Mouse (Mus musculus) testis, adult 2 months (tissue): ENCODE measurements at regions not wholly inside any gene's neighbourhood (a gene's known extent, or its start where the extent isn't known, plus 50 kb on each side); places are given as distances from the start of the nearest gene placed in this dataset.

ENCODE experiments used
- H3K27ac ChIP-seq: fragments of 200-500 bp; 2 replicates; pipeline ENCODE4 v1.5.1; 2012; ENCODE audit warnings: low read depth, low read length; ENCODE audit not compliant: control insufficient read depth, insufficient read depth
- H3K27me3 ChIP-seq: fragments of 200-500 bp; 2 replicates; pipeline ENCODE4 v1.6.1; 2012; ENCODE audit warnings: mild to moderate bottlenecking, low read length, moderate library complexity; ENCODE audit not compliant: control insufficient read depth, insufficient read depth
- H3K36me3 ChIP-seq: fragments of 200-500 bp; 2 replicates; pipeline ENCODE4 v1.6.1; 2012; ENCODE audit warnings: mild to moderate bottlenecking, low read length; ENCODE audit not compliant: control insufficient read depth, insufficient read depth
- H3K4me1 ChIP-seq: fragments of 200-500 bp; 2 replicates; pipeline ENCODE4 v1.6.1; 2012; ENCODE audit warnings: low read length; ENCODE audit not compliant: control insufficient read depth, insufficient read depth
- H3K4me3 ChIP-seq: fragments of 200-500 bp; 2 replicates; pipeline ENCODE4 v1.5.1; 2012; ENCODE audit warnings: low read depth, mild to moderate bottlenecking, low read length, moderate library complexity, mixed read lengths; ENCODE audit not compliant: control insufficient read depth
- CTCF ChIP-seq: fragments of 200-500 bp; IDR thresholded peaks from 2 replicates; pipeline ENCODE4 v1.5.1; 2012; ENCODE audit warnings: low read depth, mild to moderate bottlenecking, inconsistent platforms, low read length, moderate library complexity; ENCODE audit not compliant: control insufficient read depth, insufficient read depth, insufficient replicate concordance
- POLR2A ChIP-seq: fragments of 200-500 bp; IDR thresholded peaks from 2 replicates; pipeline ENCODE4 v1.6.1; 2012; ENCODE audit warnings: low read depth, mild to moderate bottlenecking, inconsistent platforms, low read length, moderate library complexity; ENCODE audit not compliant: control insufficient read depth

DNA sequence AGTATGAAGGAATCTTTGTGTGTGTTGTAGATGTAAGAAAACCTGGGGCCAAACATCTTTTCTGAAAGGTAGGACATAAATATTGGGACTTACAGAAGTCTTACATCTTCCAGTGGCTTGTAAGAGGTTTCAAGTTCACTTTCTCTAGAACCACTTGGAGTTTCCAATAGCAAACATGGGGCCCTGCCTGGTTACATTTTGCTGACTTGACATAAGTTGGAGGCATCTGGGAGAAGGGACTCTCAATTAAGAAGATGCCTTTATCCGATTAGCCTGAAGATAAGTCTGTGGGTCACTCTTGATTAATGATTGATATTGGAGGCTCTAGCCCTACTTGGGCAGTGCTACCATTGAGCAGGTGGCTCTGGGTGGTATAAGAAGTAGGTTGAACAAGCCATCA lies 162.9 kb upstream of the Cdh6 start:
- H3K27me3 ChIP-seq = no peaks in the 10 kb centered on the region
- H3K4me3 ChIP-seq = no peak overlapping the region
- H3K4me1 ChIP-seq = no peaks in the 10 kb centered on the region
- no peaks in the 10 kb centered on the region for H3K36me3 ChIP-seq
- TF ChIP-seq CTCF = no peak
- TF ChIP-seq POLR2A = no peak
- no peak overlapping the region for H3K27ac ChIP-seq

DNA sequence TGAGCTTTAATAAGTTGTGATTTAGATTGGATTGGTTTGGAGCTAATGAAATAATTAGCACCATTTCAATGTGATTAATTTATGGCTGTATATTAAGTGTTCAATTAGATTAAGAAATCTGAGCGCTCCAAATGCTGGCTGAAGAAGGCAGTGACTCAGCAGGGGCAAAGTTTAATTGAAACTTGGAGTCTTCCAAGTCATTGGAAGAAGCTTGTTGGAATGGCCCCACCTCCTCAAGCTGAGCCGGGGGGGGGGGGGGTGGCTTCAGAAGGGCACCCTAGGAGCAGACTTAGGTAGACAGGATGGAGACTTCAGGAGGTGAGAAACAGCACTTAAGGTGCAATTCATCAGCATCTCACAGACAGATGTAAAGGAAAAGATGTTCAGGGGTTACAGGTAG lies 151.0 kb upstream of the Cdh6 start:
- Histone ChIP-seq H3K4me3 (no peak overlapping the region), H3K4me1 (no peaks in the 10 kb centered on the region), H3K36me3 (no peaks in the 10 kb centered on the region), H3K27me3 (no peaks in the 10 kb centered on the region), H3K27ac (no peak overlapping the region)
- TF ChIP-seq CTCF (no peak), POLR2A (no peak)

DNA sequence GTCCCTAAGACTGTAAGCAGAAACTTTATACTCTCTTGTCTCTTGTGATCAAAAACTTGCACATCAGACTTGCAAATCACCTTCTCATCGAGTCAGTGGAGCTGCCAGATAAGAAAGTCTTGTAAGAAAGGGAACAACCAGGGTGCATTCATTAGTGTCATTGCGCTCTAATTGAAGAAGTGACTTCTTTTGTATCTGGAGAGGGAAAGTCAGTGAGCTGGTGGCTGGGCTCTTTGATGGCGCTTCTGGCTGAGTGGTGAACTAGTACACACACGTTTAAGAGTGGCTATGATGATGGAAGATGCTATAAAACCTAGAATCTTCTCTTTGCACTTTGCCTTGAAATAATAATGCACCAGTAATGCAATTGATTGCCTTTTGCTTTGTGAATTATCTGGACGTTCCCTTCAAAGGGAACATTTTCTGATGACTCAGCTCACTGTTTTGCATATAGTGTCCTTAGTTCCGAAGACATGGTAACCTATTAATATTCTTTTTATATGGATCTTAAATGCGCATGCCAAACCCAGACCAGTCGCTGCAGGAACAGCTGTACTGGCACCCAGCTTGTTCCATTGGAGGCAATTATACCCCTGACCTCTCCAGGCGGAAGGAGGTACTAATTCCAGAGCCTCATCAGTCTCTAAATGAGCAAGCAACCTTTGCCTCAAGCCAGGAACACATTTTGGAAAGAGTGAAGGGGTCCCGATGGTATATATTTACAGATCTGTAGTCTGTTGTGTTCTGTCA lies 147.3 kb upstream of the Cdh6 start:
- Histone ChIP-seq H3K4me1 (no peaks in the 10 kb centered on the region), H3K27me3 (no peaks in the 10 kb centered on the region), H3K36me3 (no peaks in the 10 kb centered on the region), H3K4me3 (no peak overlapping the region), H3K27ac (no peak overlapping the region)
- no peak for TF ChIP-seq CTCF
- TF ChIP-seq POLR2A = no peak

DNA sequence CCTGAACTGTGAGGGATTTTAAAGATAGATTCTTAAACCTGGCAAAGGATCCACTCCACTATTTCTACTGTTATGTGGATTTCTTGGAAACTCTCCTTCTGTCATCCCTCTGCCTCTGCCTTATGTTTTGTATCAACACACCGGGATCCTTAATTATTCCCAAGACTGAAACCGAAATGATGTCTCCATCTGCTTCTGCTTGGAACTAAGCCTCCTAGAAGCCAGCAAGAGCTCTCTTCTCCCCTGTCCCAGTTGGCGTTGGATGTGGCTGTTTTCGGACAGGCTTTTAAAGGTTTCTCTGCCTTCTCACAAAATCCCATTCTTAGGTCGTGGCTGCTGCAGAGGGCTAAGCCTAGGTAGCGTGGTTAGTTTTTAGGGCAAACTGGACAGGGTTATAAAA lies 131.1 kb upstream of the Cdh6 start:
- no peaks in the 10 kb centered on the region for H3K4me1 ChIP-seq
- H3K27ac ChIP-seq = no peak overlapping the region
- H3K36me3 ChIP-seq = no peaks in the 10 kb centered on the region
- no peak overlapping the region for H3K4me3 ChIP-seq
- no peaks in the 10 kb centered on the region for H3K27me3 ChIP-seq
- TF ChIP-seq CTCF (no peak), POLR2A (no peak)

DNA sequence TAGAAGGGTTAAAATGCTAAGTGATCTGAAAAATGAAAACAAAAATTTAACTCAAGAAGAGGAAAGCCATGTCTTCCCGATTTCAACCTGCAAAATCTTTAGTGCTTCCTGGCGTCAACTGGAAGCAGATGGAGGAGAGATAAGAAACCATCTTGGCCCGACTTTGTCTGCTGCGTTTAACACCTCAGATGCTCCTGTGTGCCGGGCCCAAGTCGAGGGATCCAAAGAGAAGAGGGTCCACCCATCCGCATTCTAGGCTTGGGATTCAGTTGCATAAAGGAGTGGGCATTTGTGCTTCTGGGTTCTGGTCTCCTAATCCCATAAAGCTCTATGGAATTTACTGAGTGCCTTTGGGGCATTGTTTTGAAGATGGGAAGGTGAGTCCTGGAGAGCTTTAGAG lies 130.0 kb upstream of the Cdh6 start:
- Histone ChIP-seq H3K4me1 (no peaks in the 10 kb centered on the region), H3K36me3 (no peaks in the 10 kb centered on the region), H3K27me3 (no peaks in the 10 kb centered on the region), H3K4me3 (no peak overlapping the region), H3K27ac (no peak overlapping the region)
- no peak for TF ChIP-seq CTCF
- TF ChIP-seq POLR2A = no peak

DNA sequence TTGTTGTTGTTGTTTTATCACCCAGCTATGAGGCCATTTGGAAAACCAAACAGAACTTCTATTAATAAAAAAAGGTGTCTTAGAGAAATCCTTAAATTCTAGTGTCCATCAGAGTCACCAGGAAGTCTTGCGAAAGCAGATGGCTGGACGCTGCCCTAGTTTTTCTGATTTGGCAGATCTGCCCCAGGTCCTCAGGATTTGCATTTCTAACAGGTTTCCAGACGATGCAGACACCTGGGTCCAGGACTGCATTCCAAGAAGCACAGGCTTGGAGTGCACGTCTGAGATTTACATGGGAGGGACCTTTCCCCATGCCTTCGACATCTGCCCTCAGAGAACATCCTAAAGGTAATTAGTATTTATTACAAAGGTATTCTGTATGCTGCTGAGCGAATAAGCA lies 129.2 kb upstream of the Cdh6 start:
- no peaks in the 10 kb centered on the region for H3K27me3 ChIP-seq
- no peak overlapping the region for H3K27ac ChIP-seq
- H3K4me3 ChIP-seq = no peak overlapping the region
- TF ChIP-seq CTCF (no peak), POLR2A (no peak)
- H3K36me3 ChIP-seq = no peaks in the 10 kb centered on the region
- no peaks in the 10 kb centered on the region for H3K4me1 ChIP-seq

DNA sequence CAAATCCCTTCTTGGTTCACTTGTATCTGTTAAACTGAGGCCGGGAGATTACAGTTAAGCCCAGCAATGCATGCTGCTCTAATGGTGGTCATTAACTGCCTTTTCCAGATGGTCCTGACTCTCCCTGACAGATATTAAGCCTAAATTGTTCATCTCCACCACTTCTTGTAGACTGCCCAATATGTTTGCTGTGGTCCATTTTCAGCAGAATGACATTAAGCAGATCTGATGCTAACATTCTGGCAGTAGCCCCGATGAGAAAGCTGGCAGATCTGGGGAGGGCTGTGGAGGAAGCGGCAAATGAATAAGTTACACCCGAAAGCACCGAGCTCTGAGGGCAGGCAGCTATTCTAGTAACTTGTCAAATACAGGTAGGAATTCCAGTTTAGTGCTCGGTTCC lies 123.5 kb upstream of the Cdh6 start:
- TF ChIP-seq POLR2A (no peak), CTCF (no peak)
- Histone ChIP-seq H3K4me1 (no peaks in the 10 kb centered on the region), H3K27me3 (no peaks in the 10 kb centered on the region), H3K4me3 (no peak overlapping the region), H3K36me3 (no peaks in the 10 kb centered on the region), H3K27ac (no peak overlapping the region)

DNA sequence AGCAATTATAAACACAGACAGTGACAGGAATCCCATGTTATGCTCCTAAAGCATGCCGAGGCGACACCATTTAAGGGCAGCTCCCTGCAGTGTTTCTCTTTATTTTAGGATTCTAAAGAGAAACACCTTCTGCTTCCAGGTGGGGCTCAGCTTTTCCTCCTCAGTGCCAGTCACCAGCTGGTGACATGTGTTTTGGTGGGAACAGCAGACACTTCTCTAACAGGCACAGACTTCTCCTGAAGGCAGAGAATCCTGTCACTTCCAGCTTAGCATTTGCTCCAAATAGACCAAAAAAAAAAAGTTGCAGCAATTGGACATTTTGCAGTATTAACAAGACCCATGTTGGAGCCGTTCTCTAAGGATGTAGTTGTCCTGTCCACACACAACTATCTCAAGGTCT lies 115.6 kb upstream of the Cdh6 start:
- TF ChIP-seq POLR2A (no peak), CTCF (no peak)
- H3K4me3 ChIP-seq = no peak overlapping the region
- H3K4me1 ChIP-seq = 0 out of 2 replicates have a peak, but pooled peaks cover 2% of the 10 kb centered on the region
- H3K27me3 ChIP-seq = no peaks in the 10 kb centered on the region
- H3K36me3 ChIP-seq = no peaks in the 10 kb centered on the region
- H3K27ac ChIP-seq = no peak overlapping the region
